1 mouse cellular context compared by ENCODE assay signal in genomic region chr6:72522288-72522687, GRCm38 (mm10).
TF ChIP-seq lines count a peak whose summit lies in the region.

No protein-coding gene starts in this region.

TF ChIP-seq in CH12.LX, 34 proteins besides CTCF, POLR2A, EP300 and RAD21 (continued from another document):
- TF ChIP-seq MAZ (IDR thresholded peaks at IDR 0.05; ENCODE audit: low read depth, low read length) (0 out of 2 replicates have a peak, but pooled peaks have one; percentile 30), USF1 (IDR thresholded peaks at IDR 0.05; ENCODE audit: low read depth, low read length) (no peak)
